Mouse (Mus musculus) thymus, adult 2 months (tissue): Measurements from ENCODE around the gene Hydin.

Source experiments
- CTCF ChIP-seq: fragments of 200-500 bp; IDR thresholded peaks from 2 replicates; pipeline ENCODE4 v1.5.1; 2012; ENCODE audit warnings: mild to moderate bottlenecking, control low read depth, low read length, moderate library complexity, borderline replicate concordance; ENCODE audit not compliant: control insufficient read depth, poor library complexity, insufficient read depth; ENCODE audit errors: extremely low read depth
- POLR2A ChIP-seq: fragments of 200-500 bp; IDR thresholded peaks from 2 replicates; pipeline ENCODE4 v1.6.1; 2012; ENCODE audit warnings: mild to moderate bottlenecking, low read length, control low read depth, moderate library complexity; ENCODE audit not compliant: control insufficient read depth, poor library complexity, insufficient read depth; ENCODE audit errors: extremely low read depth

DNA sequence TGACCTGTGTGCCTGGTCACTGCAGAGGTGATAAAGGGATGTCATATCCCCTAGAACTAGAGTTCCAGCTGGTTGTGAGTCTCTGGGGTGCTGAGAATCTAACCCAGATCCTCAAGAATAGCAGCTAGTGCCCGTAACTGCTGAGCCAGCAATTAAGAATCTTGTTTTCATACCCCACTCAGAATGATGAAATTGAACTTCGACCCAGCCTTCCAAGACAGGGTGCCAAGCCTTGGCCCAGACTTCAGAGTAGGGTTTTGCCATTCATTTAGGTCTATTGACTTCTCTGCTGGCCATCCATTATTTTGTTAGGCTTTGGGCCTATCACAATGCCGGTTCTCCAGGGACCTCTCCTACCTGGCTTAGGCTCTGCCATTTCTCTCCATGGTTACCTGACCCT, 367.0 kb downstream of the Hydin start:
- no peak for TF ChIP-seq CTCF
- TF ChIP-seq POLR2A = no peak
